Mouse (Mus musculus) T-helper 17 cell (primary cell): ENCODE results near the gene Ccser2.
"Not testable (repeated sequence)": the region's sequence is repeated elsewhere in the genome, so short reads cannot be mapped to it uniquely, and the experiment has no call there.

Source experiments
- in situ Hi-C, 2 experiments: fragments of 300-600 bp; cut with MboI, MseI; formaldehyde crosslinking; loops; 1 replicate in 1 of 2; 2 replicates in 1 of 2; pipeline ENCODE4 v1.15.1; 2025; ENCODE audit warnings: high pct_unique_total_duplicates in 2 of 2

The Ccser2 gene

DNA sequence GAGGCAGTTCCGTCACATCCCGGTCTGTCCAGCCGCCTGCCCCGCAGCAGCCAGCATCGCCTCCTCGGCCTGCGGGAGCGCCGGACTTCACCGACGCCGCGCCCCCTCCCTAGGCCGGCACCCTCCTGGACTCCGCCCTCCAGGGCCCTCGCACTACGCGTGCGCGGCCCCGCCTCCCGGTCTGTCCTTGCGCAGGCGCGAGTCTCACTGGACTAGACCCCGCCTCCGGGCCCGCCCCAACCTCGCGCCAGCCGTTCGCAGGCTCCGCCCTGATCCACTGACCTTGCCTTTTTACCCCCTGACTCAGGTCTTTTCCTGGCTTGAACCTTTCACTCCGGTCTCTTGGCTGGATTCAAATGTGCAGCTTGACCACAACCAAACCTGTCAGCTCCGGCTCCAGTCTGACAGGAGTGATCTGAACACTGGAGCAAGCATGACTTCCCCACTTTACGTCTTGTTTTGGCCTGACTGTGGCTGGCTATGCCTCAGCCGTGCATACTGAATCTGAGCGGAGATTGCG is at the start of gene Ccser2:
Gene Ccser2 (minus strand): TSS at position 150 of the 520 bp plus-strand sequence.
- in situ Hi-C loops = no loop called here

- in situ Hi-C loops = no loop called here
Observed at GRCm38 (mm10) chr14:37015894-37016293, 47.3 kb upstream of the Ccser2 start.

GRCm38 (mm10) chr14:37013644-37014043 is 45.1 kb upstream of the Ccser2 start:
- in situ Hi-C loops = no loop called here

DNA sequence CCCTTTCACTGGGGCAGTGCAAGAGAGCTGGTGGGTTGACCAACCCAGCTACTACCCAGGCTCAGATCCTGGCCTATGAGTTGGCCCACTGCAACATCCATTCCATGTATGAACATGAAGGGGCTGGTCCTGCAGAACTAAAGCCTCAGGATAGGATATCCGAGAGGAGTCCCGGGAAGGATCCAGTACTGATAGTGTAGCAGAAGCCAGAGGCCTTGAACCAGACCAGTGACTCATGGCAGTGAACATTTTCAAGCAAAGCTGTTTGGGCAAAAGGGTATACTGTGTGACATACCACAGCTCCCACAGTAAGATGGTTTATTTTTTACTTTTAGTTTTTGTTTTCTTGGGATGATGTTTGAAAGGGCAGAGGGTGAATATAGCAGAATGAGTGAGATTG is 41.1 kb upstream of the Ccser2 start:
- in situ Hi-C loops = no loop called here

DNA sequence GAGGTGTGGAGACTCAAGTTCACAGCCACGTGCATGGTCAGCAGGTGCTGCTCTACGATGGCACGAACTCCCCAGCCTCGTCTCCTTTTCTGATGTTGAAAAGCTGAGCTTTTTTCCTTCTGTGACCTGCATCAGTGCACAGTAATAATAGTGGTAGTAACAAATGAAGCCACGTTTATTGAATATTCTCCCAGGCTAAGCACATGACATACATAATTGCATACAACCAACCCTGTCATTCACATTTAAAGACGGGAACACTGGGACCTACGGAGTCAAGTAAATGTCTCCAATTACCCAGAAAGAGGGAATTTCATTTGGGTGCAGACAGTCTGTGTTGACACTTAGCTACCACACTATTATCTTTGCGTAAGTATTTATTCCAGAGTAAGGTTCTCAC is 37.9 kb upstream of the Ccser2 start:
- in situ Hi-C loops = no loop called here

GRCm38 (mm10) chr14:37005865-37006264 is 37.3 kb upstream of the Ccser2 start:
- in situ Hi-C loops = no loop called here

- in situ Hi-C loops = no loop called here
Observed at GRCm38 (mm10) chr14:37003431-37004095, 35.0 kb upstream of the Ccser2 start.

- in situ Hi-C loops = no loop called here
Observed at GRCm38 (mm10) chr14:37002852-37003251, 34.3 kb upstream of the Ccser2 start.

DNA sequence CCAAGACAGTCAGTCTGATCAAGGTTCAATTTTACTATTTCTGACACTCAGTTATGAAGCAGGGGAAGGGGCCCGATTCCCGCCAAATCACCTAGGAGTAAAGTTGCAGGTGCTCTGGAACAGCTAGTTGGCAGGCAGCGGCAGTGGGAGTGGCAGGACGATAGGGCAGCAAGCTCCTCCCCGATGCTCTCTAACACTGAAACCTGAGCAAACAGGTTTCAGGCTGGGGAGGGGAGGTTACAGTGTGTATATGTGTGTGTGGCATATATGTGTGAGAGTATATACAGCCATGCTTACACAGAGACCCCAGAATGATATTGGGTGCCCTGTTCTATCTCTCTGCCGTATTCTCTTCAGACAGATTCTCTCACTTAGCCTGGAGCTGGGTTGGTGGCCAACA is 32.2 kb upstream of the Ccser2 start:
- in situ Hi-C loops = not testable (repeated sequence)

DNA sequence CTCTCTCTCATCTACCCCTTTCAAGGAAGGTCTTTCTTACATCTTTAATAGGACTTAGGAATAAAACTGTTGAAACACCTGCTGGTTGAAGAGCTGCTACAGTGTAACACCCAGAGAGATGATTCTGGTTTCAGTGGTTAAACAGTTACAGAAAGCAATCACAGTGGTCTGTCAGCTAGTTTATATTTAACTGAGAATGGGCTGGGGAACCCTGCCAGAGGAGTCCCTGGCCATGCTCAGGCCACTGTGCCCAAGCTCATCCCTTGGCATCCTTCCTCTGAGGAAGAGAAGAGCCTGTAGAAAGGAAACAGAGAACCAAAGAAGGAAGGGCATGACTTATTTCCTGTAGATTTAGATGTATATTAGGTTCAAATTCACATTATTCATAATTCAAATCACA is 21.2 kb upstream of the Ccser2 start:
- in situ Hi-C loops = loop anchor here in 1 of 2 experiments (10.0 kb wide), 1 partner anchor 135 kb away; no protein-coding TSS in a partner anchor

DNA sequence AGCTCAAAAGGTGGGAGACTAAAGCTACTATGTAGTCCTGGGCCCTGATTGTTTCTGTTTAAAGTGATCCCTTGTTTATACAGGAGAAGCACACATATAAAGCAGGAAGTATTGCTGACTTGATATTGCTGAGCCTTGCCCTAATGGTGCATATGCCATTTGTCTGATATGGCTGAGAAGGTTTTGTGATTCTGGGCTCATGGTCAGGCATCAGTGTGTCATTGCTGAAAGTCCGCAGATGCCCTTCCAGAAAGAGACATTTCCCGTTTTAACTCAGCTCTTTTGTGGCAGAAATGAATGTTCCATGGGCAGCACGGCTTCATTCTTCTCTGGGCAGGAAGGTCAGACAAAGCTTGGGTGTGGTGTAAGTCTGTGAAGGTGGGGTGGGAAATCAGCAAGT is 17.1 kb upstream of the Ccser2 start:
- in situ Hi-C loops = loop anchor here in 1 of 2 experiments (10.0 kb wide), 1 partner anchor 139 kb away; no protein-coding TSS in a partner anchor

DNA sequence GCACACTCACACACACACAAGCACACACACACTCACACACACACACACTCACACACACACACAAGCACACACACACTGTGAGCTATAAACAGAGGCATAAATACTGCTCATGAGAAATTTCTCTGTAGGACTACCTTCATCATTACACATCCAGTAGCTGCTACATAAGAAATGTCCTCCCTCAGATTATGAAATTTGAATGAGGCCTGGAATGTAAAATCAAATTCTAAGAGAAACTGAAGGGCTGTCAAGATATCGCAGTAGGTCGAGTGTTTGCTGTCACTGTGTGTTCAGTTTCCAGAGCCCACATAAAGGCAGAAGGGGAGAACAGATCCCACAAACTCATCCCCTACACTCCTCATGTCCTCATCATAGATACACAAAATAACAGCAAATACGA is 6.4 kb upstream of the Ccser2 start:
- in situ Hi-C loops = no loop called here

DNA sequence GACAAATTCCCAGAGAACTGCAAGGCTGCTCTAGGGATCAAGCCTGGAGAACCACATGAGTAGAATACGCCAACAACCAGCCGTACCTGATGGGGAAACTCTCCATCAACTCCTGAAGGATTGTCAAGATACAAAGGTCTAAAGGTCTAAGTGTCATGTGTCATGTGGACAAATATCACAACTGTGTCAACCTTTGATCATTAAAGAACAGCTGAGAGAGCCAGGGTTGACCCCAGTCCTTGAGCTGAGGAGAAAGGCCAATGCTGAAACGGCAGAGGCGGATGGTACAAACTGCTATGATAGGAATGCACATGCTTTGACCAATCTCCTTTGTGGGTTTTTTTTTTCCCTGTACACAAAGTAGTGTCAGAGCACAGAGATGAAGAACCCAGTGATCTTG is 2.6 kb upstream of the Ccser2 start:
- in situ Hi-C loops = loop anchor here in 1 of 2 experiments (5.0 kb wide), 1 partner anchor 156 kb away; no protein-coding TSS in a partner anchor

DNA sequence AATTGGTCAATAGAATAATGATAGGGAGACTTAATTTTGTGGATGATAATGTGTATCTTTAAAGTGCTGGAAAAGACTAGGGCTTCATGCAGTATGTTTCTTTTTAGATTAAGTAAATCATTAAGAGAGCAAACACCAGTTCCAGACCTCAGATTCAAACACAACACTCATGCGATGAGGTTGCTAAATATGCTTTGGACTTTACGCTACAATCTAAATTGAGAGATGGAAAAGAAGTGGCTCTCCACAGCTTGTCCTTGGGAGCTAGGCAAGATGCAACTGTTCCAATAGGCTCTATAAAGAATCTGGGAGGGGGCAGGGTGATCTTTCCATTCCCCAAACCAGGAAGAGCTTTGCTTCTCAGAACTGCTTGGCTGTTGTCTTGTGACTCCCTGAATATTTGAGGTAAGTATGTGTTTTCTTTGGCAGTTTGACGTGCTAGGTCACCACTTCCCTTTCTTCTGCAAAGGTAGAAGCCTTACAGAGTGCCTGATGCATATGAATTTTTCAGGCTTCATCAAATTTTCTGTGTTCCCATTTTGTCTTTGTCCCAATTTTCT is 1.4 kb upstream of the Ccser2 start:
- in situ Hi-C loops = loop anchor here in 1 of 2 experiments (5.0 kb wide), 1 partner anchor 157 kb away; no protein-coding TSS in a partner anchor

- in situ Hi-C loops = no loop called here
Observed at GRCm38 (mm10) chr14:36968076-36968627, 425 bp downstream of the Ccser2 start.

DNA sequence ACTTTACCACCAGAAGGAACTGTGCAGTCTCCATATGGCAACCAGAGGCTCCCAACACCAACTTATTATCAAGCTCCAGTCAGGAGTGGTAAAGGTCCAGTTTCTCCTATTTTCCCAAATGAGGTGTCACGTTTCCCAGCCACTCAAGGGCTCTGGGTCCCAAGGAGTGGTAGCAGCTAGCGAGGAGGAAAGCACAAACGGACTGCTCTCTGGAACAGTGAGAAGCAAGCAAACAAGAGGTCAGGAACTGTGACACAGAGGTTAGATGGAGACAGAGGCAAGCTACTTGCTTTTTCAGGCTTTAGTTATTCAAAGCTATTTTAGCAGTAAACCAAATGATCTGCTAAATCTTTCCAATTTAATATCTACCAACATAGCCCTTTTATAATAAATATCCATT is 3.2 kb downstream of the Ccser2 start:
- in situ Hi-C loops = no loop called here

DNA sequence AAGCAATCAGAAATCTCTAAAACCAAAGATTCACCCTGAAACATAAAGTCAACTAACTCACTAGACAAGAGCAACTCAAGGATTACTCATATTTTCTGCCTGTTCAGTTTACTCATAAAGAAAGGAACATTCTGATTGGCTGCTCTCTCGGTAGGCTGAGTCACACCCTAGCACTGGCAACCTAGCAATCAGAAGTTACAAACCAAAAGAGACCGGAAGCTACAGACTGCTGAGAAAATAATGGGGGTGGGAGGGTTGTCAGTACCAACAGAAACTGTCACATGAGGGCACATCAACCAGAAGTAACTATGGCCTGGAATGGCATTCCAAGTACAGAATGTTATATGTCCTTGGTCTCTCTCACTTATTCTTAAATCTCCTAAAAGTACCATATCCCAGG is 6.1 kb downstream of the Ccser2 start:
- in situ Hi-C loops = no loop called here

DNA sequence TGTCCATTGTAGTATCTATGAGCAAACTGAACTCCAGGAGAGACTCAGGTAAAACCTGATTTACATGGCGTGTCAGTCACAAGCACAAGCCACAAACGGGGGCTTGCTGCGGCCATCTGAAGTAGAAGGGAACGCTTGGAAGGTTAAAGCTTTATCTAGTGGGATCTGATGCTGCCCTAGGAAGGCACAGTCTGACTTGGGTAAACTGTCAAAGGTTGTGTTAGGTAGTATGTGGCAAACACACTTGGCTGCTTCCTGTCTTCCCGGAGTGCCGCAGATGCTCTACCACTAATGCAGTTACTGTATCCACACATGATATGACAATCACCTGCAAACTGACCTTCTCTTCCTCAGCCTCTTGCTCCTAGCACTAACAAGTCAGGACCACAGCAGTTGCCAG is 10.9 kb downstream of the Ccser2 start:
- in situ Hi-C loops = loop anchor here in 1 of 2 experiments (10.0 kb wide), 1 partner anchor 177 kb away; the partner anchor contains the start of gene Ghitm

- in situ Hi-C loops = loop anchor here in 1 of 2 experiments (10.0 kb wide), 1 partner anchor 178 kb away; the partner anchor contains the start of gene Ghitm
Observed at GRCm38 (mm10) chr14:36957261-36957660, 11.3 kb downstream of the Ccser2 start.

- in situ Hi-C loops = loop anchor here in 1 of 2 experiments (10.0 kb wide), 1 partner anchor 178 kb away; the partner anchor contains the start of gene Ghitm
Observed at GRCm38 (mm10) chr14:36956717-36957116, 11.9 kb downstream of the Ccser2 start.

DNA sequence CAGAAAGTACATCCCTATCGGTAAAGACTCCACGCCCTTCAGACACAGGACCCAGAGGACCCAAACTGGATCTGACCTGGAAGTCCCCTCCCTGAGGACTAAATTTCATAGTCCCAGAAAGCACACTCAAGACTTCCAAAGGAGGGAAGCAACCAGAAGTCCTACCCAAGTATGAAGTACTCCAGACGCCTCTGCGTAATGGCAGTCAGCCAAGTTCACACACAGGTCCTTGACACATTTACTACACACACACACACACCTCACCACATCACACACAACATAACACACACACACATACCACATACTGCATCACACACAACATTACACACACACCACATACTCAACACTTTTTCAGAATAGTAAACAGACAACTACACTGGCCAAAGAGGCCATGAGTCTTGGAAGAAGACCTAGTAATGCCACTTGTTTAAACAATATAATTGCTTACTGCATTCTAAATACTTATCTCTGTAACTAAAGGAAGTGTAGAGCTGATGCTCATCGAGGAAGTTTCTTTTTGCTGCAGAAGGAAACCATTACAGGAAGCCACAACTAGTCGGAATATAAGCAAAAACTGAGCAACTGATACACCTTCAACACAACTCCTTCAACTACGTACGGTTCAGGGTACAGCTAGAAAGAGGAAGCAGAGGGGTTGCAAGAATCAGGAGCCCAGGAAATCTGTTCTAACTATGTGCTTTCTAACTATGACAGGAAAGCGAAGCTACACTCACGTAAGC is 15.7 kb downstream of the Ccser2 start:
- in situ Hi-C loops = loop anchor here in 1 of 2 experiments (10.0 kb wide), 1 partner anchor 182 kb away; the partner anchor contains the start of gene Ghitm
